Mouse (Mus musculus): Measurements from ENCODE around the gene Mfsd4b1. TPM values are rescaled to one million over a fixed set of nuclear protein-coding genes. Genes with fewer than 3 reads are reported as not detected.

The Mfsd4b1 gene
- polyA plus RNA-seq, 1 experiment from 2014 or later, result 12.0 TPM

DNA sequence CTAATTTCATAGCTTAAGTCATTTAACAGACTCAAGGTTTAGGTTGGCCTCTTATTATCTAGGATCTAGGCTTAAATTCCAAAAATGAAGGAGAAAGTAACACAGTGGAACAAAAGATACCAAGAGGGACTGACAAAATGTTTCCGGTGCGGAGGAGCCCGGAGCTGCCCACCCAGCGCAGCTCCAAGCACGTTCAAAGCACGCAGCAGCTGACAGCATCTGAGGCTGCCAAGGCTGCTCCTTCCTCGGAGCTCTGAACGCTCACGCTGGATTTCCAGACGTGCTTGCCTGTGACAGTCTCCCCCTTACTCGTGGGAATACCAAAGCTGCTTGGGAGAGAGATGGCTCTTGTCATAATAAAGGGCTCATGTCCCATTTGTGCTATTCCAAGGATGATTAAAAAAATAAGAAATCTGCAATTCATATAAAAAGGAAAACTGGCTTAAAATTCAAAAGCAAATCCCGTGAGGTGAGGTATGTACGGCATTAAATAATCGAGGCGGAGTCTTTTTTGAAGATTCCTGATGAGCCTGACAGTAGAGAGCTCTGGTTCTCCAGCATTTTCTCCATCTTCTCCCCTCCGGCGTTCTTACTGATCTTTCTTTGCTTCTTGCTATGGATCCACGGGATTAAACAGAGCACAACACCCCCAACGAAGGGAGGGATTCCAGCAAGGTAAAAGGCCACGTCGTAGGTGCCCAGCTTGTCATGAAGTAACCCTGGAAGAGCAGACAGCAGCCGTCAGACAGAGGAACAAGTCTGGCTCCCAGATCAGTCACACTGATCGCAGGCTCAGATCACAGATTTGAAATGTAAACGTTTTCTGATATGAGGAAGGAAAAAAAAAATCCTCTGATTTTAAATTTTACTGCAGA, 11.9 kb upstream of the Mfsd4b1 start:
- no peak for ATAC-seq (ENCODE audit: low FRiP score, low TSS enrichment)
- Histone ChIP-seq H3K4me1 (ENCODE audit: insufficient read depth, low read length) (no peaks in the 10 kb centered on the region), H3K36me3 (ENCODE audit: insufficient read depth, low read length) (no peaks in the 10 kb centered on the region), H3K9ac (replicated peaks; ENCODE audit: low read length) (no peak overlapping the region), H3K27me3 (ENCODE audit: insufficient read depth, low read length) (no peaks in the 10 kb centered on the region), H3K4me2 (replicated peaks; ENCODE audit: low read depth, low read length) (no peak overlapping the region), H3K27ac (ENCODE audit: low read length) (no peak overlapping the region), H3K4me3 (ENCODE audit: low read length) (no peak overlapping the region), H3K9me3 (ENCODE audit: low read length) (no peaks in the 10 kb centered on the region)
- WGBS, result 75% methylated on average over 24 of the region's 24 CpGs

GRCm38 (mm10) chr10:40034956-40035355, 9.9 kb upstream of the Mfsd4b1 start:
- Histone ChIP-seq H3K4me1 (ENCODE audit: insufficient read depth, low read length) (no peaks in the 10 kb centered on the region), H3K4me2 (replicated peaks; ENCODE audit: low read depth, low read length) (no peak overlapping the region), H3K4me3 (ENCODE audit: low read length) (no peak overlapping the region), H3K36me3 (ENCODE audit: insufficient read depth, low read length) (no peaks in the 10 kb centered on the region), H3K27ac (ENCODE audit: low read length) (no peak overlapping the region), H3K9ac (replicated peaks; ENCODE audit: low read length) (no peak overlapping the region), H3K27me3 (ENCODE audit: insufficient read depth, low read length) (no peaks in the 10 kb centered on the region), H3K9me3 (ENCODE audit: low read length) (no peaks in the 10 kb centered on the region)
- no peak for ATAC-seq (ENCODE audit: low FRiP score, low TSS enrichment)
- WGBS, result 93% methylated on average over 6 of the region's 6 CpGs

GRCm38 (mm10) chr10:40032897-40033296, 7.8 kb upstream of the Mfsd4b1 start:
- no peak overlapping the region for H3K27ac ChIP-seq (ENCODE audit: low read length)
- no peak overlapping the region for H3K9ac ChIP-seq (replicated peaks; ENCODE audit: low read length)
- H3K36me3 ChIP-seq (ENCODE audit: insufficient read depth, low read length), result no peaks in the 10 kb centered on the region
- no peak overlapping the region for H3K4me3 ChIP-seq (ENCODE audit: low read length)
- no peak for ATAC-seq (ENCODE audit: low FRiP score, low TSS enrichment)
- no peaks in the 10 kb centered on the region for H3K4me1 ChIP-seq (ENCODE audit: insufficient read depth, low read length)
- H3K4me2 ChIP-seq (replicated peaks; ENCODE audit: low read depth, low read length), result no peak overlapping the region
- no peaks in the 10 kb centered on the region for H3K27me3 ChIP-seq (ENCODE audit: insufficient read depth, low read length)
- H3K9me3 ChIP-seq (ENCODE audit: low read length), result no peaks in the 10 kb centered on the region
- whole genome bisulfite sequencing, result 72% methylated on average over 2 of the region's 2 CpGs

GRCm38 (mm10) chr10:40030716-40031115, 5.6 kb upstream of the Mfsd4b1 start:
- WGBS, result 90% methylated on average over 6 of the region's 6 CpGs
- H3K9ac ChIP-seq (replicated peaks; ENCODE audit: low read length), result no peak overlapping the region
- H3K4me3 ChIP-seq (ENCODE audit: low read length), result no peak overlapping the region
- no peak for ATAC-seq (ENCODE audit: low FRiP score, low TSS enrichment)
- H3K9me3 ChIP-seq (ENCODE audit: low read length), result peaks cover 7% of the 10 kb centered on the region; the same call in 1 of the 2 replicates
- no peak overlapping the region for H3K4me2 ChIP-seq (replicated peaks; ENCODE audit: low read depth, low read length)
- H3K27ac ChIP-seq (ENCODE audit: low read length), result no peak overlapping the region
- H3K27me3 ChIP-seq (ENCODE audit: insufficient read depth, low read length), result no peaks in the 10 kb centered on the region
- no peaks in the 10 kb centered on the region for H3K36me3 ChIP-seq (ENCODE audit: insufficient read depth, low read length)
- no peaks in the 10 kb centered on the region for H3K4me1 ChIP-seq (ENCODE audit: insufficient read depth, low read length)

- WGBS, result 70% methylated on average over 2 of the region's 2 CpGs
- H3K4me1 ChIP-seq (ENCODE audit: insufficient read depth, low read length), result peaks cover 4% of the 10 kb centered on the region
Observed at GRCm38 (mm10) chr10:40029610-40030009, 4.5 kb upstream of the Mfsd4b1 start.

DNA sequence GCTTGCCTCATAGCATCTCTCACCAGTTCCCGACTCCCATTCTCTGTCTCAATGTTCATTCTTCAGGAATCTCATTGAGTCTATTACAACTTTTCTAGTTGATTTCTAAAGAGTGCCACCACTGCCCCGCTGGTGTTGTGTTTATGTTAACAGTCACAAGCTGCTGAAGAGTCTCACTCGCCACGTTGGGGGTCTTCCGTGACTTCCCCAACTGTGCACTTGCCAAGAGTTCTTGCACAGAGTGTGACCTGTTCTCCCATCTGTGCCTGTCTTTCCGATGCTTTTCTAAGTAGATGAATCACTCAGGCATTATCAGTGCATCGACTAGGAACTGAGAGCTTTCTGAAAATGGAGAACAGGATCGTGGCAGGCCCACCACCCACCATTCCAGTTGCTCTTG, 3.0 kb upstream of the Mfsd4b1 start:
- H3K9ac ChIP-seq (replicated peaks; ENCODE audit: low read length), result no peak overlapping the region
- no peaks in the 10 kb centered on the region for H3K36me3 ChIP-seq (ENCODE audit: insufficient read depth, low read length)
- H3K27ac ChIP-seq (ENCODE audit: low read length), result no peak overlapping the region
- H3K4me1 ChIP-seq (ENCODE audit: insufficient read depth, low read length), result peaks cover 7% of the 10 kb centered on the region
- no peaks in the 10 kb centered on the region for H3K27me3 ChIP-seq (ENCODE audit: insufficient read depth, low read length)
- peaks cover 7% of the 10 kb centered on the region; the same call in 1 of the 2 replicates for H3K9me3 ChIP-seq (ENCODE audit: low read length)
- no peak overlapping the region for H3K4me2 ChIP-seq (replicated peaks; ENCODE audit: low read depth, low read length)
- no peak for ATAC-seq (ENCODE audit: low FRiP score, low TSS enrichment)
- 86% methylated on average over 8 of the region's 8 CpGs for WGBS
- H3K4me3 ChIP-seq (ENCODE audit: low read length), result no peak overlapping the region

More at GRCm38 (mm10) chr10:40029610-40030009, 4.5 kb upstream of the Mfsd4b1 start:
- peaks cover 7% of the 10 kb centered on the region; the same call in 1 of the 2 replicates for H3K9me3 ChIP-seq (ENCODE audit: low read length)
- no peak overlapping the region for H3K4me3 ChIP-seq (ENCODE audit: low read length)
- no peak for ATAC-seq (ENCODE audit: low FRiP score, low TSS enrichment)
- H3K36me3 ChIP-seq (ENCODE audit: insufficient read depth, low read length), result no peaks in the 10 kb centered on the region
- no peak overlapping the region for H3K27ac ChIP-seq (ENCODE audit: low read length)
- no peak overlapping the region for H3K4me2 ChIP-seq (replicated peaks; ENCODE audit: low read depth, low read length)
- no peaks in the 10 kb centered on the region for H3K27me3 ChIP-seq (ENCODE audit: insufficient read depth, low read length)
- H3K9ac ChIP-seq (replicated peaks; ENCODE audit: low read length), result no peak overlapping the region

DNA sequence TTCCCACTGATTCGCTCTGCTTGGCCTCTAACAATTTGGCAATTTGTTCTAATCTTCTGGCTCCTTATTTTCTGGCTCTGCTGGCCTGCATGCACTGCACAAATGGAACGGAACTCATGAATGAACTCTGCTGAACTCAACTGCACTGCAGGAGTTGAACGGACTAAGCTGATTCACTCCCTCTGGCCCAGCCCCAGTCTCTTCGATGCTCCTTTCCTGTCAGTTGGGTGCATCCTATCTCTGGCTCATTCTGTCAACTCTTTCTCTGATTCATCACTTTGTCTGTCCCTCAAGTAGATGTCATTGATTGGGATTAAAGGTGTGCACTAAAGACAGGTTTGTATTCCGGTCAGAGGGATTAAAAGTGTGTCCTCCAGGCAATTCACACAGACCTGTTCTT, 1.5 kb upstream of the Mfsd4b1 start:
- H3K36me3 ChIP-seq (ENCODE audit: insufficient read depth, low read length), result no peaks in the 10 kb centered on the region
- WGBS, result 97% methylated on average over 5 of the region's 5 CpGs
- no peak overlapping the region for H3K4me3 ChIP-seq (ENCODE audit: low read length)
- no peak overlapping the region for H3K9ac ChIP-seq (replicated peaks; ENCODE audit: low read length)
- no peak overlapping the region for H3K27ac ChIP-seq (ENCODE audit: low read length)
- no peak for ATAC-seq (ENCODE audit: low FRiP score, low TSS enrichment)
- peaks cover 7% of the 10 kb centered on the region for H3K4me1 ChIP-seq (ENCODE audit: insufficient read depth, low read length)
- H3K9me3 ChIP-seq (ENCODE audit: low read length), result peaks cover 7% of the 10 kb centered on the region; the same call in 1 of the 2 replicates
- H3K4me2 ChIP-seq (replicated peaks; ENCODE audit: low read depth, low read length), result no peak overlapping the region
- H3K27me3 ChIP-seq (ENCODE audit: insufficient read depth, low read length), result no peaks in the 10 kb centered on the region

DNA sequence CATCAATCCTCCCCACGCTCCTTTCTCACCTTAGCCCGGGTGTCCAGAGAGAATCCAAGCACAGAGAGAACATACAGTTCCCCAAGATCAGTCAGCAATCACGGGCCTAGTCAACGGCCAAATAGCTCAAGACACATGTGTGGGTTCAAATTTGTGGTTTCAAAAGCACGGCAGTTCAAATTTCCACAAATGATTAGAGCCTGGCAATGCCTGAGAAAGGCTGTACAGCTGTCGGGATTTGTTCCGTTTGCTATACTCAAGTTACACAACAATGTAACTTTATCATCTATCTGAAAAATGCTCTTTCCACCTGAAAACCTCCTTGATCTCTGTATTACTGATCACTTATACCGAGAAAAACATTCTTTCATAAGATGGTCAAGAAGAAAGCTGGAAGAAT, 492 bp upstream of the Mfsd4b1 start:
- H3K9ac ChIP-seq (replicated peaks; ENCODE audit: low read length), result peak overlapping the region; percentile 44; the same call in 1 of the 2 replicates
- peak overlapping the region; percentile 67 for H3K4me3 ChIP-seq (ENCODE audit: low read length)
- H3K36me3 ChIP-seq (ENCODE audit: insufficient read depth, low read length), result no peaks in the 10 kb centered on the region
- H3K4me2 ChIP-seq (replicated peaks; ENCODE audit: low read depth, low read length), result peak overlapping the region; percentile 90
- peaks cover 7% of the 10 kb centered on the region; the same call in 1 of the 2 replicates for H3K9me3 ChIP-seq (ENCODE audit: low read length)
- 46% methylated on average over 8 of the region's 8 CpGs for WGBS
- peaks cover 7% of the 10 kb centered on the region for H3K4me1 ChIP-seq (ENCODE audit: insufficient read depth, low read length)
- peak overlapping the region; percentile 60 for H3K27ac ChIP-seq (ENCODE audit: low read length)
- ATAC-seq (ENCODE audit: low FRiP score, low TSS enrichment), result no peak
- no peaks in the 10 kb centered on the region for H3K27me3 ChIP-seq (ENCODE audit: insufficient read depth, low read length)

DNA sequence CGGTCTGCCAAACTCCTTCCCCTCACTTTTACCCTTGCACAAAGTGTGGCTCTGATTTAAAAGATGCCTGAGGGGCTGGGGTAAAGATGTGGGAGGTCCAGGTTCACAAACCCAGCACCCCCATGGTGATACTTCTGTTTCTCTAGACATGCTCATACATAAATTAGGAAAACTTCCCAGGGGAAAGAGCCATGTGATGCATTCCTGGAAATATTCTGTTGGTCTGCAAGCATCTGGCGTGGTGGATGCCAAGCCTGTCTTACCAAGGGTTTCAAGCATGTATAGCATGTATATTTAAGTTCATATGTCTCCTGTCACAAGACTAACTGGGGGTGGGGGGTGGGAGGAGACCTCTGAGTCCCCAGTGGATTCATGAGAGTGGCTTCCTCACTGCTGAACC, 4.7 kb downstream of the Mfsd4b1 start:
- ATAC-seq (ENCODE audit: low FRiP score, low TSS enrichment), result no peak
- Histone ChIP-seq H3K27ac (ENCODE audit: low read length) (no peak overlapping the region), H3K27me3 (ENCODE audit: insufficient read depth, low read length) (no peaks in the 10 kb centered on the region), H3K9ac (replicated peaks; ENCODE audit: low read length) (no peak overlapping the region), H3K36me3 (ENCODE audit: insufficient read depth, low read length) (no peaks in the 10 kb centered on the region), H3K4me2 (replicated peaks; ENCODE audit: low read depth, low read length) (no peak overlapping the region), H3K9me3 (ENCODE audit: low read length) (no peaks in the 10 kb centered on the region), H3K4me1 (ENCODE audit: insufficient read depth, low read length) (peaks cover 5% of the 10 kb centered on the region), H3K4me3 (ENCODE audit: low read length) (no peak overlapping the region)
- 61% methylated on average over 2 of the region's 2 CpGs for WGBS

DNA sequence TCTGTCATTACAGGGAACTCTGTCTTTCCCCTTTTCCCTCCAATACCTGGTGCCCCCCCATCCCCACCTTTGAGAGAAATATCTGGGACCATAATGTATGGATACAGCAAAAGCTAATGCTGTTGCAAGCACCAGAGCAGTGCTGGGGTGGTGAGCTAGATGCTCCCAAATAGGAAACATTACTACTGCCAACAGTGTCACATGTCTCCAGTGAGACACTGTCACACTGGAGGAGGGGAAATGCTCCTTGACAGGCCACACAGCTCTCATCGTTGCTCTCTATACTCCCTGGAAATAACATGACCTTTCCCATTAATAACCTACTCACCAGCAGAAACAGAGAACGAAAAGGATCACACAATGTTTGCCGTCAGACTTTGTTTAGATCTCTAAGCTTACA, 5.6 kb downstream of the Mfsd4b1 start:
- H3K27ac ChIP-seq (ENCODE audit: low read length), result no peak overlapping the region

More for the DNA sequence above, 5.6 kb downstream of the Mfsd4b1 start:
- Histone ChIP-seq H3K36me3 (ENCODE audit: insufficient read depth, low read length) (no peaks in the 10 kb centered on the region), H3K9me3 (ENCODE audit: low read length) (no peaks in the 10 kb centered on the region), H3K4me2 (replicated peaks; ENCODE audit: low read depth, low read length) (no peak overlapping the region), H3K4me1 (ENCODE audit: insufficient read depth, low read length) (peaks cover 2% of the 10 kb centered on the region; the same call in 1 of the 2 replicates), H3K4me3 (ENCODE audit: low read length) (no peak overlapping the region), H3K27me3 (ENCODE audit: insufficient read depth, low read length) (no peaks in the 10 kb centered on the region), H3K9ac (replicated peaks; ENCODE audit: low read length) (no peak overlapping the region)
- no peak for ATAC-seq (ENCODE audit: low FRiP score, low TSS enrichment)
- 61% methylated on average over 3 of the region's 3 CpGs for WGBS

Data from kidney, embryonic 16.5 days (tissue).